Mouse (Mus musculus): ENCODE measurements at regions not wholly inside any gene's neighbourhood (a gene's known extent, or its start where the extent isn't known, plus 50 kb on each side); places are given as distances from the start of the nearest gene placed in this dataset.
"Not testable (repeated sequence)": the region's sequence is repeated elsewhere in the genome, so short reads cannot be mapped to it uniquely, and the experiment has no call there.

GRCm38 (mm10) chr1:149069570-149069969, 891.5 kb downstream of the Pla2g4a start:
- no peak overlapping the region for H3K4me2 ChIP-seq (replicated peaks; ENCODE audit: low read depth, low read length, severe bottlenecking)
- DNase-seq (ENCODE audit: low spot score): no peak
- H3K4me1 ChIP-seq (ENCODE audit: control insufficient read depth, insufficient read depth, low read length): no peaks in the 10 kb centered on the region
- H3K9me3 ChIP-seq (ENCODE audit: control insufficient read depth, low read length): no peaks in the 10 kb centered on the region
- no peak for TF ChIP-seq POLR2A (IDR thresholded peaks at IDR 0.05; ENCODE audit: borderline replicate concordance, extremely low read depth, insufficient read depth, insufficient read length)
- H3K27me3 ChIP-seq (ENCODE audit: control insufficient read depth, insufficient read depth, low read length): no peaks in the 10 kb centered on the region
- no peaks in the 10 kb centered on the region for H3K36me3 ChIP-seq (ENCODE audit: control insufficient read depth, insufficient read depth, low read length)
- ATAC-seq (ENCODE audit: low FRiP score, low read depth): no peak
- H3K4me3 ChIP-seq (replicated peaks; ENCODE audit: low read length): no peak overlapping the region
- H3K27ac ChIP-seq (replicated peaks; ENCODE audit: low read depth, low read length): no peak overlapping the region
- no peak overlapping the region for H3K9ac ChIP-seq (ENCODE audit: low read depth, low read length, severe bottlenecking)

- H3K9ac ChIP-seq (ENCODE audit: low read depth, low read length, severe bottlenecking); ATAC-seq (ENCODE audit: low FRiP score, low read depth); H3K27me3 ChIP-seq (ENCODE audit: control insufficient read depth, insufficient read depth, low read length); H3K27ac ChIP-seq (replicated peaks; ENCODE audit: low read depth, low read length); H3K36me3 ChIP-seq (ENCODE audit: control insufficient read depth, insufficient read depth, low read length); H3K4me2 ChIP-seq (replicated peaks; ENCODE audit: low read depth, low read length, severe bottlenecking); DNase-seq (ENCODE audit: low spot score); H3K4me1 ChIP-seq (ENCODE audit: control insufficient read depth, insufficient read depth, low read length); H3K4me3 ChIP-seq (replicated peaks; ENCODE audit: low read length); H3K9me3 ChIP-seq (ENCODE audit: control insufficient read depth, low read length): not testable (repeated sequence)
- 86% methylated on average over 3 of the region's 3 CpGs for WGBS
Observed at GRCm38 (mm10) chr1:149063011-149063410, 898.1 kb downstream of the Pla2g4a start.

GRCm38 (mm10) chr1:149038188-149038967, 922.7 kb downstream of the Pla2g4a start:
- 72% methylated on average over 3 of the region's 3 CpGs for WGBS
- Histone ChIP-seq H3K27me3 (ENCODE audit: control insufficient read depth, insufficient read depth, low read length) (no peaks in the 10 kb centered on the region), H3K4me2 (replicated peaks; ENCODE audit: low read depth, low read length, severe bottlenecking) (no peak overlapping the region), H3K36me3 (ENCODE audit: control insufficient read depth, insufficient read depth, low read length) (no peaks in the 10 kb centered on the region), H3K4me3 (replicated peaks; ENCODE audit: low read length) (no peak overlapping the region), H3K4me1 (ENCODE audit: control insufficient read depth, insufficient read depth, low read length) (no peaks in the 10 kb centered on the region), H3K9ac (ENCODE audit: low read depth, low read length, severe bottlenecking) (no peak overlapping the region), H3K27ac (replicated peaks; ENCODE audit: low read depth, low read length) (no peak overlapping the region), H3K9me3 (ENCODE audit: control insufficient read depth, low read length) (no peaks in the 10 kb centered on the region)
- TF ChIP-seq POLR2A (IDR thresholded peaks at IDR 0.05; ENCODE audit: borderline replicate concordance, extremely low read depth, insufficient read depth, insufficient read length): no peak
- ATAC-seq (ENCODE audit: low FRiP score, low read depth) (no peak), DNase-seq (ENCODE audit: low spot score) (no peak)

- no peak overlapping the region for H3K4me3 ChIP-seq (replicated peaks; ENCODE audit: low read length)
- no peak for TF ChIP-seq POLR2A (IDR thresholded peaks at IDR 0.05; ENCODE audit: borderline replicate concordance, extremely low read depth, insufficient read depth, insufficient read length)
- H3K4me2 ChIP-seq (replicated peaks; ENCODE audit: low read depth, low read length, severe bottlenecking): no peak overlapping the region
- no peak for ATAC-seq (ENCODE audit: low FRiP score, low read depth)
- DNase-seq (ENCODE audit: low spot score): no peak
- no peaks in the 10 kb centered on the region for H3K36me3 ChIP-seq (ENCODE audit: control insufficient read depth, insufficient read depth, low read length)
- no peaks in the 10 kb centered on the region for H3K9me3 ChIP-seq (ENCODE audit: control insufficient read depth, low read length)
- H3K27me3 ChIP-seq (ENCODE audit: control insufficient read depth, insufficient read depth, low read length): no peaks in the 10 kb centered on the region
- H3K9ac ChIP-seq (ENCODE audit: low read depth, low read length, severe bottlenecking): no peak overlapping the region
- no peaks in the 10 kb centered on the region for H3K4me1 ChIP-seq (ENCODE audit: control insufficient read depth, insufficient read depth, low read length)
- H3K27ac ChIP-seq (replicated peaks; ENCODE audit: low read depth, low read length): no peak overlapping the region
- WGBS: 80% methylated on average over 3 of the region's 3 CpGs
Observed at GRCm38 (mm10) chr1:149028316-149028715, 932.8 kb downstream of the Pla2g4a start.

- H3K9ac ChIP-seq (ENCODE audit: low read depth, low read length, severe bottlenecking): no peak overlapping the region
- H3K27me3 ChIP-seq (ENCODE audit: control insufficient read depth, insufficient read depth, low read length): no peaks in the 10 kb centered on the region
- H3K4me3 ChIP-seq (replicated peaks; ENCODE audit: low read length): no peak overlapping the region
- TF ChIP-seq POLR2A (IDR thresholded peaks at IDR 0.05; ENCODE audit: borderline replicate concordance, extremely low read depth, insufficient read depth, insufficient read length): no peak
- ATAC-seq (ENCODE audit: low FRiP score, low read depth): no peak
- no peaks in the 10 kb centered on the region for H3K4me1 ChIP-seq (ENCODE audit: control insufficient read depth, insufficient read depth, low read length)
- H3K36me3 ChIP-seq (ENCODE audit: control insufficient read depth, insufficient read depth, low read length): no peaks in the 10 kb centered on the region
- H3K4me2 ChIP-seq (replicated peaks; ENCODE audit: low read depth, low read length, severe bottlenecking): no peak overlapping the region
- no peak for DNase-seq (ENCODE audit: low spot score)
- H3K9me3 ChIP-seq (ENCODE audit: control insufficient read depth, low read length): no peaks in the 10 kb centered on the region
- H3K27ac ChIP-seq (replicated peaks; ENCODE audit: low read depth, low read length): no peak overlapping the region
Observed at GRCm38 (mm10) chr1:149021734-149022133, 939.4 kb downstream of the Pla2g4a start.

GRCm38 (mm10) chr1:149021273-149021672, 939.8 kb downstream of the Pla2g4a start:
- Histone ChIP-seq H3K4me2 (replicated peaks; ENCODE audit: low read depth, low read length, severe bottlenecking) (no peak overlapping the region), H3K4me1 (ENCODE audit: control insufficient read depth, insufficient read depth, low read length) (no peaks in the 10 kb centered on the region), H3K27ac (replicated peaks; ENCODE audit: low read depth, low read length) (no peak overlapping the region), H3K27me3 (ENCODE audit: control insufficient read depth, insufficient read depth, low read length) (no peaks in the 10 kb centered on the region), H3K36me3 (ENCODE audit: control insufficient read depth, insufficient read depth, low read length) (no peaks in the 10 kb centered on the region), H3K9me3 (ENCODE audit: control insufficient read depth, low read length) (no peaks in the 10 kb centered on the region), H3K4me3 (replicated peaks; ENCODE audit: low read length) (no peak overlapping the region), H3K9ac (ENCODE audit: low read depth, low read length, severe bottlenecking) (no peak overlapping the region)
- ATAC-seq (ENCODE audit: low FRiP score, low read depth): no peak
- TF ChIP-seq POLR2A (IDR thresholded peaks at IDR 0.05; ENCODE audit: borderline replicate concordance, extremely low read depth, insufficient read depth, insufficient read length): no peak
- DNase-seq (ENCODE audit: low spot score): no peak
- 91% methylated on average over 1 of the region's 1 CpGs for WGBS

All from limb, embryonic 14.5 days (tissue).